8 mouse cellular contexts compared by ENCODE assay signal in genomic region chr17:83271509-83271908, GRCm38 (mm10). TPM values are rescaled to one million over a fixed set of nuclear protein-coding genes. Genes with fewer than 3 reads are reported as not detected.
DNase-seq lines count a peak whose midpoint lies in the region; ATAC-seq and TF ChIP-seq lines count a peak whose summit lies in the region.

No protein-coding gene starts in this region.

- peaks cover 30% of the 10 kb centered on the region for H3K4me1 ChIP-seq in kidney, embryonic 16.5 days (ENCODE audit: insufficient read depth, low read length)
- H3K4me1 ChIP-seq in lung, embryonic 14.5 days (ENCODE audit: insufficient read depth): peaks cover 6% of the 10 kb centered on the region; the same call in 1 of the 2 replicates

- peak; percentile 93 for TF ChIP-seq CTCF in lung, embryonic 14.5 days (IDR thresholded peaks at IDR 0.05; ENCODE audit: low read depth)

- H3K9ac ChIP-seq in kidney, embryonic 16.5 days (replicated peaks; ENCODE audit: low read length): no peak overlapping the region
- no peak overlapping the region for H3K9ac ChIP-seq in lung, embryonic 14.5 days

- H3K4me3 ChIP-seq in kidney, embryonic 16.5 days (ENCODE audit: low read length): no peak overlapping the region
- H3K4me3 ChIP-seq in lung, embryonic 14.5 days (ENCODE audit: low read depth, low read length): no peak overlapping the region

- H3K36me3 ChIP-seq in kidney, embryonic 16.5 days (ENCODE audit: insufficient read depth, low read length): no peaks in the 10 kb centered on the region
- H3K36me3 ChIP-seq in lung, embryonic 14.5 days (ENCODE audit: insufficient read depth): no peaks in the 10 kb centered on the region

- no peaks in the 10 kb centered on the region for H3K9me3 ChIP-seq in kidney, embryonic 16.5 days (ENCODE audit: low read length)
- no peaks in the 10 kb centered on the region for H3K9me3 ChIP-seq in lung, embryonic 14.5 days (ENCODE audit: low read depth, low read length)

- 3% methylated on average over 3 of the region's 3 CpGs for WGBS in kidney, embryonic 16.5 days
- WGBS in lung, embryonic 14.5 days: 3% methylated on average over 3 of the region's 3 CpGs

- peak; percentile 83 for DNase-seq in kidney, adult 18-20 months
- peak; percentile 89 for DNase-seq in adrenal gland, postnatal 25 days
- peak; percentile 47 for DNase-seq in fibroblast of lung, adult 2 months (ENCODE audit: low read depth)
- DNase-seq in kidney, postnatal 14 days: peak; percentile 84
- peak; percentile 93 for DNase-seq in lung, embryonic 14.5 days
- peak; percentile 87 for DNase-seq in right cerebral cortex, postnatal 14 days
- DNase-seq in urinary bladder, postnatal 25 days (ENCODE audit: low spot score): peak; percentile 86

- ATAC-seq in kidney, embryonic 16.5 days (ENCODE audit: low FRiP score, low TSS enrichment): no peak
- ATAC-seq in lung, embryonic 14.5 days (ENCODE audit: insufficient read depth): no peak

- H3K27ac ChIP-seq in kidney, embryonic 16.5 days (ENCODE audit: low read length): no peak overlapping the region
- H3K27ac ChIP-seq in lung, embryonic 14.5 days (ENCODE audit: low read depth): no peak overlapping the region

- H3K27me3 ChIP-seq in kidney, embryonic 16.5 days (ENCODE audit: insufficient read depth, low read length): peaks cover 5% of the 10 kb centered on the region; the same call in 1 of the 2 replicates
- H3K27me3 ChIP-seq in lung, embryonic 14.5 days (ENCODE audit: insufficient read depth, low read length): no peaks in the 10 kb centered on the region; the same call in 1 of the 2 replicates

- H3K4me2 ChIP-seq in kidney, embryonic 16.5 days (replicated peaks; ENCODE audit: low read depth, low read length): no peak overlapping the region
- H3K4me2 ChIP-seq in lung, embryonic 14.5 days: no peak overlapping the region

RNA-seq across cellular contexts. Expression of gene Pkdcc, which starts 56.4 kb away (rescaled TPM):
- polyA plus RNA-seq in kidney, embryonic 16.5 days (2015; fragmentation: Nextera tagmentation; extraction: Ambion mirVana): 29.9 and 31.6 TPM in 2 replicates
- 137 and 154 TPM in 2 replicates for total RNA-seq in adrenal gland, postnatal 25 days (2021)
- polyA plus RNA-seq in lung, embryonic 14.5 days (2014; fragmentation: Nextera tagmentation; extraction: Ambion mirVana): 21.1 and 25.3 TPM in 2 replicates
